ENCODE assay signal across 11 mouse cellular contexts in genomic region chr6:93911420-93911819, GRCm38 (mm10).
DNase-seq lines count a peak whose midpoint lies in the region; ATAC-seq and TF ChIP-seq lines count a peak whose summit lies in the region.
"Had no signal": no experiment of that assay in that cellular context is flagged by ENCODE, and none has a peak within 500 bp of the region (broad histone marks: within the 10 kb centered on the region; RNA-seq: fewer than 3 reads in every experiment).

No protein-coding gene starts in this region.

- H3K9ac ChIP-seq in hindbrain, embryonic 12.5 days = peak overlapping the region; percentile 67
- H3K9ac ChIP-seq in midbrain, embryonic 14.5 days (replicated peaks; ENCODE audit: low read length) = peak overlapping the region; percentile 92
- H3K9ac ChIP-seq: embryonic facial prominence, embryonic 15.5 days; intestine, embryonic 15.5 days had no signal

- peak; percentile 5 to 13 for DNase-seq in cerebellum, postnatal 14 days
- no peak for DNase-seq in cerebellum, postnatal 4 days (ENCODE audit: low spot score in 2 of 2)
- DNase-seq in brain, embryonic 14.5 days (ENCODE audit: low read depth) = peak; percentile 47
- DNase-seq in midbrain, embryonic 14.5 days = peak; percentile 41
- DNase-seq in natural killer cell, adult 2 months (ENCODE audit: low spot score in 2 of 2) = no peak
- DNase-seq in thymus, postnatal 0 days (ENCODE audit: low spot score) = no peak
- no peak for DNase-seq in spleen, adult 18-20 months
- DNase-seq: right cerebral cortex, postnatal 25 days had no signal

- no peak for ATAC-seq in hindbrain, embryonic 12.5 days (ENCODE audit: low FRiP score)
- ATAC-seq in midbrain, embryonic 14.5 days (ENCODE audit: low FRiP score, low TSS enrichment) = no peak
- ATAC-seq: intestine, embryonic 15.5 days had no signal

- no peak for TF ChIP-seq POLR2A in brain, embryonic 14.5 days (IDR thresholded peaks at IDR 0.05; ENCODE audit: borderline replicate concordance, extremely low read depth, insufficient read depth, insufficient read length, poor library complexity, severe bottlenecking)

- peak overlapping the region; percentile 95 for H3K27ac ChIP-seq in hindbrain, embryonic 12.5 days
- H3K27ac ChIP-seq in midbrain, embryonic 14.5 days (replicated peaks; ENCODE audit: low read depth, low read length) = peak overlapping the region; percentile 99
- H3K27ac ChIP-seq: intestine, embryonic 15.5 days had no signal

- no peaks in the 10 kb centered on the region for H3K27me3 ChIP-seq in hindbrain, embryonic 12.5 days
- no peaks in the 10 kb centered on the region for H3K27me3 ChIP-seq in midbrain, embryonic 14.5 days (ENCODE audit: control insufficient read depth, insufficient read depth, low read length)
- H3K27me3 ChIP-seq: embryonic facial prominence, embryonic 15.5 days; intestine, embryonic 15.5 days had no signal

- H3K4me1 ChIP-seq in hindbrain, embryonic 12.5 days = peaks cover 45% of the 10 kb centered on the region
- peaks cover 30% of the 10 kb centered on the region for H3K4me1 ChIP-seq in midbrain, embryonic 14.5 days (ENCODE audit: control insufficient read depth, insufficient read depth, low read length)

- TF ChIP-seq CTCF in brain, embryonic 14.5 days (IDR thresholded peaks at IDR 0.05; ENCODE audit: borderline replicate concordance, extremely low read depth, insufficient read depth, insufficient read length) = no peak

- no peaks in the 10 kb centered on the region for H3K36me3 ChIP-seq in hindbrain, embryonic 12.5 days
- no peaks in the 10 kb centered on the region for H3K36me3 ChIP-seq in midbrain, embryonic 14.5 days (ENCODE audit: control insufficient read depth, insufficient read depth, low read length)
- H3K36me3 ChIP-seq: embryonic facial prominence, embryonic 15.5 days; intestine, embryonic 15.5 days had no signal

- WGBS in hindbrain, embryonic 12.5 days = 19% methylated on average over 2 of the region's 2 CpGs
- WGBS in midbrain, embryonic 14.5 days = 0% methylated on average over 2 of the region's 2 CpGs

- no peaks in the 10 kb centered on the region for H3K9me3 ChIP-seq in hindbrain, embryonic 12.5 days (replicated peaks)
- H3K9me3 ChIP-seq in midbrain, embryonic 14.5 days (ENCODE audit: control insufficient read depth, low read length) = no peaks in the 10 kb centered on the region
- H3K9me3 ChIP-seq: embryonic facial prominence, embryonic 15.5 days; intestine, embryonic 15.5 days had no signal

- H3K4me3 ChIP-seq in hindbrain, embryonic 12.5 days = peak overlapping the region; percentile 47
- peak overlapping the region; percentile 57 for H3K4me3 ChIP-seq in midbrain, embryonic 14.5 days (replicated peaks; ENCODE audit: low read depth, low read length)
- H3K4me3 ChIP-seq: intestine, embryonic 15.5 days had no signal

- H3K4me2 ChIP-seq in hindbrain, embryonic 12.5 days (replicated peaks) = peak overlapping the region; percentile 64
- peak overlapping the region; percentile 65 for H3K4me2 ChIP-seq in midbrain, embryonic 14.5 days (ENCODE audit: low read length)

Comparison
In these comparisons a context has a peak if more than half of its experiments do, and no peak if none do; other contexts are left out.
1. DNase-seq: peak in cerebellum, postnatal 14 days (2 of 2), brain, embryonic 14.5 days (single experiment) and midbrain, embryonic 14.5 days (single experiment); none in cerebellum, postnatal 4 days (0 of 2), natural killer cell, adult 2 months (0 of 2), thymus, postnatal 0 days (single experiment) and spleen, adult 18-20 months (0 of 2).